Mouse (Mus musculus) heart, embryonic 16.5 days (tissue): ENCODE results near the gene Krit1. TPM values are rescaled to one million over a fixed set of nuclear protein-coding genes. Genes with fewer than 3 reads are reported as not detected.
"Not testable (repeated sequence)": the region's sequence is repeated elsewhere in the genome, so short reads cannot be mapped to it uniquely, and the experiment has no call there.

Source experiments
- ATAC-seq: fragments of 200-750 bp; cut with Nextera tagmentation; replicated peaks from 2 replicates; pipeline ENCODE4 v1.8.0; 2017; ENCODE audit warnings: moderate number of reproducible peaks; ENCODE audit not compliant: insufficient read depth, low FRiP score; ENCODE audit errors: extremely low read depth
- H3K27ac ChIP-seq: fragments of 300-500 bp; sonication (generic); 2 replicates; pipeline ENCODE4 v1.5.1; 2014; ENCODE audit warnings: mild to moderate bottlenecking, low read length, control low read depth, moderate library complexity
- H3K27me3 ChIP-seq: fragments of 300-500 bp; sonication (generic); 2 replicates; pipeline ENCODE4 v1.6.1; 2014; ENCODE audit warnings: low read length, mixed read lengths; ENCODE audit not compliant: control insufficient read depth, insufficient read depth
- H3K36me3 ChIP-seq: fragments of 300-500 bp; sonication (generic); 2 replicates; pipeline ENCODE4 v1.6.1; 2014; ENCODE audit not compliant: control insufficient read depth, insufficient read depth
- H3K4me1 ChIP-seq: fragments of 300-500 bp; sonication (generic); 2 replicates; pipeline ENCODE4 v1.6.1; 2014; ENCODE audit warnings: low read length, mixed read lengths; ENCODE audit not compliant: control insufficient read depth, insufficient read depth
- H3K4me2 ChIP-seq: fragments of 300-500 bp; sonication (generic); 2 replicates; pipeline ENCODE4 v1.6.1; 2014; ENCODE audit warnings: low read depth, mild to moderate bottlenecking, control low read depth, low read length
- H3K4me3 ChIP-seq: fragments of 300-500 bp; sonication (generic); 2 replicates; pipeline ENCODE4 v1.5.1; 2014; ENCODE audit warnings: mild to moderate bottlenecking, control low read depth, low read length
- H3K9ac ChIP-seq: fragments of 300-500 bp; sonication (generic); 2 replicates; pipeline ENCODE4 v1.6.1; 2014; ENCODE audit warnings: low read length, control low read depth
- H3K9me3 ChIP-seq: fragments of 300-500 bp; sonication (generic); replicated peaks from 2 replicates; pipeline ENCODE4 v1.6.1; 2016; ENCODE audit warnings: low read length; ENCODE audit not compliant: control insufficient read depth
- WGBS: fragments of 180-500 bp; shearing (Covaris S2); extraction: QIAGEN DNeasy Blood & Tissue Kit; methylation state at CpG from one replicate; pipeline ENCODE4 v1.1.7; 2014; 5-methylcytosine and 5-hydroxymethylcytosine counted together
- polyA plus RNA-seq: library from polyadenylated mRNA; unstranded; fragments of >200 nt; fragmentation: Nextera tagmentation; extraction: Ambion mirVana; gene quantifications from 2 replicates; pipeline ENCODE4 v1.2.1, GENCODE M21; 2015

Krit1 gene
- polyA plus RNA-seq, 1 experiment from 2014 or later, result 39.2 TPM

DNA sequence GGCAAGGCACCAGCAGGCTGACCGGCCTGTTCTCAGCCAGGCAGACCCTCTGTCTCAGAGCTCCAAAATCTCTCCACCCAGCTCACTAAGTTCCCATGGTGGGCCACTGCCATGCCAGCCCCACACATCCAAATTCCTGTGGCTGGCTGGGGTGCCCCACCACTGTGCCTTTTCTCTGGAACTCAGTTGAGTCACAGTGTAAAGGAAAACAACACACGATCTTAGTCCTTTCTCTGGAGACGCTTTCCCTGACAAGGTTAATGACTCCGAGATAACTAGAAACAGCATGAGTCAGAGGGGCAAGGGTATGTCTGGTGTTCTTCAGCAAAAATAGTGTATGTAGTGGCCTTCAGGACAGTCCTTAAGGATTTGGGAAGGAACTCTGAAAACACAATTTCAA lies 67.2 kb downstream of the Krit1 start:
- no peaks in the 10 kb centered on the region for H3K27me3 ChIP-seq
- ATAC-seq, result no peak
- 43% methylated on average over 4 of the region's 4 CpGs for WGBS

GRCm38 (mm10) chr5:3872348-3872747 lies 69.4 kb downstream of the Krit1 start:
- Histone ChIP-seq H3K4me1 (no peaks in the 10 kb centered on the region), H3K9me3 (no peaks in the 10 kb centered on the region), H3K4me3 (no peak overlapping the region), H3K9ac (no peak overlapping the region), H3K36me3 (no peaks in the 10 kb centered on the region), H3K4me2 (no peak overlapping the region), H3K27ac (no peak overlapping the region), H3K27me3 (no peaks in the 10 kb centered on the region)
- ATAC-seq, result no peak
- WGBS, result 59% methylated on average over 1 of the region's 1 CpGs

More for the DNA sequence above, 67.2 kb downstream of the Krit1 start:
- no peaks in the 10 kb centered on the region for H3K9me3 ChIP-seq
- H3K36me3 ChIP-seq, result no peaks in the 10 kb centered on the region
- no peak overlapping the region for H3K4me2 ChIP-seq
- H3K27ac ChIP-seq, result no peak overlapping the region
- H3K4me3 ChIP-seq, result no peak overlapping the region
- H3K9ac ChIP-seq, result no peak overlapping the region
- H3K4me1 ChIP-seq, result no peaks in the 10 kb centered on the region

- no peaks in the 10 kb centered on the region for H3K9me3 ChIP-seq
- no peak overlapping the region for H3K4me2 ChIP-seq
- no peak overlapping the region for H3K9ac ChIP-seq
- WGBS, result 76% methylated on average over 3 of the region's 3 CpGs
- H3K4me1 ChIP-seq, result no peaks in the 10 kb centered on the region
- H3K27me3 ChIP-seq, result no peaks in the 10 kb centered on the region
- H3K36me3 ChIP-seq, result no peaks in the 10 kb centered on the region
- H3K27ac ChIP-seq, result no peak overlapping the region
- ATAC-seq, result no peak
- H3K4me3 ChIP-seq, result no peak overlapping the region
These were observed 70.5 kb downstream of the Krit1 start for GRCm38 (mm10) chr5:3873485-3873884.

DNA sequence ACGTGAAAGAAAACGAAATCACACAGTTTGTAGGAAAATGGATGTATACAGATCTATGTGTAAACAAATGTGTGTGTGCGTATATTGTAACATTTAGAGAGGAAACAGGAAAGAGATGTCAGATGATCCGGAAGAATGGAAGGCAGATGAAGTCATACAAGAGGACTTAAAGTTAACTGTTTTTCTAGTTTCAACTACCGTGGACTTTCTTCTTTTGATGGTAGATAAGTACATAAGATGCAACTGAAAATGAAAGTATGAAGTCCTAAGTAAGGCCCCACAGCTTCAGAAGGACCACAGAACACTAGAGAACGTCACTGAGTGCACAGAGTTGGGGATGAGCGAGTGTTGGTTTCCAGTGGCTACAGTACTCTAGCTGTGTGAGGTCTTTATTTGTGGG lies 83.9 kb downstream of the Krit1 start:
- H3K4me1 ChIP-seq, H3K4me3 ChIP-seq, ATAC-seq, H3K4me2 ChIP-seq, H3K9ac ChIP-seq, H3K9me3 ChIP-seq, H3K27ac ChIP-seq, H3K36me3 ChIP-seq, H3K27me3 ChIP-seq: not testable (repeated sequence)
- 77% methylated on average over 7 of the region's 7 CpGs for WGBS

GRCm38 (mm10) chr5:3889201-3889600 lies 86.2 kb downstream of the Krit1 start:
- ATAC-seq, result no peak
- no peak overlapping the region for H3K9ac ChIP-seq
- no peak overlapping the region for H3K4me2 ChIP-seq
- no peaks in the 10 kb centered on the region for H3K9me3 ChIP-seq
- no peak overlapping the region for H3K27ac ChIP-seq
- no peaks in the 10 kb centered on the region for H3K36me3 ChIP-seq
- no peak overlapping the region for H3K4me3 ChIP-seq
- H3K4me1 ChIP-seq, result peaks cover 5% of the 10 kb centered on the region
- H3K27me3 ChIP-seq, result no peaks in the 10 kb centered on the region

DNA sequence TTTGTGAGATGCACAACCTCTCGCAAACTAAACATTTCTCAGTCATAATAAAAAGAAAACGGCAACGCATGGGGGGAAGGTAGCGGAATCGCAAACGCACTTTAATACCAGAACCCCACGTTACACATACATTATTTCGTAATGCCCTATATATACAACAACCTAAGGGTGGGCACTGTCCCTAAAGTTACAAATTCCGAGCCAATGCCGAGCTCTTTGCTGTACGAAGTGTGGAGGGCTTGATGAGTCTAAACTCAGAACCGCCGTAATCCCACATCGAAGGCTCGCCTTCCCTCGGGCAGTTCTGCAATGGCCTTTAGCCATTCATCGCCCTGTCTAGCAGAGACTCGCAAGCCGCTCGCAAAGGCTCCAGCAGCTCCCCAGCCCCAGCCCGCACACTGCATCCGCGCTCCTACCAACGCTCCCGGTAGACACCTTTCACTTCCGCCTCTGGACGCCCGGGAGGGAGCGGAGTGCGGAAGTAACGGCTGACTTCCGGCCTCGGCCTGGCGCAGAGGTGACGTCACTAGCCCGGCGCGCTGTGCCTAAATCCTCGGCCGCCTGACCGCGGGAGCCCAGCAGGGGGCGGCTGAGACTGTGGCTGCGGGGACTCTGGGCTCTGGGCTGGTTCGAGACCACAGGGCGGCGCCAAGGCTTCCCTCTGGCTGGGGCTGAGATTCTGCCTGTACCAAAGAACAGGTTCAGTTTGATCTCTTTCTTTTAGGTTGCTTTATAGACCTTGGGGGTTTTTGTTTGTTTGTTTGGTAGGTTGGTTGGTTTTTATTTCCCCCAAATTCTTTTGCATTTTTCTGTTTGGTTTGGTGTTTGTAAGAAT lies 90.7 kb downstream of the Krit1 start, which contains the start of gene Mterf1a:
Mterf1a (minus strand) TSS at position 475 of the 835 bp plus-strand sequence.
- not testable (repeated sequence) for H3K4me1 ChIP-seq, H3K9me3 ChIP-seq, H3K27ac ChIP-seq, H3K36me3 ChIP-seq, H3K27me3 ChIP-seq
- Histone ChIP-seq H3K9ac (peak within 1 kb of the TSS; percentile 60), H3K4me3 (peak within 1 kb of the TSS; percentile 58), H3K4me2 (peak within 1 kb of the TSS; percentile 86)
- 3% methylated on average over 6 of the region's 47 CpGs for WGBS
- peak; percentile 100 for ATAC-seq

- WGBS, result 92% methylated on average over 4 of the region's 4 CpGs
- H3K4me3 ChIP-seq, H3K27me3 ChIP-seq, H3K9ac ChIP-seq, H3K4me1 ChIP-seq, H3K9me3 ChIP-seq, H3K4me2 ChIP-seq, H3K36me3 ChIP-seq, ATAC-seq, H3K27ac ChIP-seq: not testable (repeated sequence)
These were observed 91.3 kb downstream of the Krit1 start for GRCm38 (mm10) chr5:3894294-3894619.

Other genes starting within 250 kb of the Krit1 start
- gene 1700109H08Rik, start 231.6 kb upstream of the Krit1 start, polyA plus RNA-seq, result 2.1 and 2.3 TPM in 2 replicates
- gene Pex1, start 207.1 kb upstream of the Krit1 start, polyA plus RNA-seq, result 11.1 and 11.4 TPM in 2 replicates
- gene Rbm48, start 206.6 kb upstream of the Krit1 start, polyA plus RNA-seq, result 8.1 and 10.9 TPM in 2 replicates
- gene Tmbim7, start 152.0 kb upstream of the Krit1 start, polyA plus RNA-seq, result not detected in 2 replicates
- gene Gatad1, start 146.0 kb upstream of the Krit1 start, polyA plus RNA-seq, result 56.9 and 58.3 TPM in 2 replicates
- 4.6 and 5.9 TPM in 2 replicates for gene Ankib1, start 259 bp upstream of the Krit1 start, polyA plus RNA-seq
- gene Lrrd1, start 42.0 kb downstream of the Krit1 start, polyA plus RNA-seq, result 0.16 and 0.28 TPM in 2 replicates
- gene Mterf1a, start 90.7 kb downstream of the Krit1 start, polyA plus RNA-seq, result 6.0 and 6.3 TPM in 2 replicates
- gene Akap9, start 124.9 kb downstream of the Krit1 start, polyA plus RNA-seq, result 89.0 and 105 TPM in 2 replicates